Mouse (Mus musculus) liver, adult (tissue): ENCODE measurements around the gene Lingo3.

Experiments
- GATA4 ChIP-seq: IDR thresholded peaks from 2 replicates; pipeline ENCODE4 v1.6.1; 2014; ENCODE audit warnings: mild to moderate bottlenecking, low read length; ENCODE audit not compliant: insufficient replicate concordance

Gene Lingo3

GRCm38 (mm10) chr10:80813366-80813765 is 30.5 kb downstream of the Lingo3 start, which contains the start of gene Jsrp1:
Gene Jsrp1 (minus strand): TSS chr10:80813498.
- TF ChIP-seq GATA4: no peak

- TF ChIP-seq GATA4: no peak
Measured at GRCm38 (mm10) chr10:80812391-80813041, 31.3 kb downstream of the Lingo3 start.

- no peak for TF ChIP-seq GATA4
Measured at GRCm38 (mm10) chr10:80810084-80810483, 33.8 kb downstream of the Lingo3 start.

DNA sequence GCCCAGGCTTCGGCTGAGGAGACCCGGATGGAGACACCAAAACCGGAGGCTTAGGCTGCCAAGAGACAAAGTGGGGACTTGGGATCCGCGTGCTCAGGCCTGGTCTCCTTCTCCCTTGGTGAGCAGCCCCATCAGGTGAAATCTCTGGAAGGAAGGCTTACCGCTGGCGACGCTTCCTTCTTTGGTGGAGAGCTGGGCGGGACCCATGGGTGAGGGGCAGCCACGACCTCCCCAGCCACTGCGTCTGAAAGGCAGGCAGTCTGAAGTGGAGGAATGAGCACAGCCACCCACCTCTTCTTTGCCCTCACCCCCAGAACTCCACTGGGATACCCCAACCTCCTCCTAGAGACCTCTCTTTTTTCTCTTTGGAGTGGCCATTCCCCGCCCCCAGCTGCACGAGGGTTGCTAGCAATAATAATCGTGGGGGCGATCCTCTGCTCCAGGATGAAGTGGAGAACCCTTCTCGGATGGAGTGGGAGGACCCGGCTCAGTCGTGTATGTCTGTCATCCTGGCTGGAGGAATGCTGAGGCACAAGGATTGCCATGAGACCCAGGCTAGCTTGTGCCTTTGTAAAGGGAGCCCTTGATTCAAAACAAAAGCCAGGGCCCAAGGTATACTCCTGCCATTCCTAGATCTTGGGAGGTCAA is 34.7 kb downstream of the Lingo3 start:
- no peak for TF ChIP-seq GATA4

- TF ChIP-seq GATA4: no peak
Measured at GRCm38 (mm10) chr10:80808099-80808984, 35.5 kb downstream of the Lingo3 start.

- TF ChIP-seq GATA4: no peak
Measured at GRCm38 (mm10) chr10:80807057-80807627, 36.7 kb downstream of the Lingo3 start.

- TF ChIP-seq GATA4: no peak
Measured at GRCm38 (mm10) chr10:80806341-80807056, 37.3 kb downstream of the Lingo3 start.

- TF ChIP-seq GATA4: no peak
Measured at GRCm38 (mm10) chr10:80805925-80806324, 37.9 kb downstream of the Lingo3 start.

DNA sequence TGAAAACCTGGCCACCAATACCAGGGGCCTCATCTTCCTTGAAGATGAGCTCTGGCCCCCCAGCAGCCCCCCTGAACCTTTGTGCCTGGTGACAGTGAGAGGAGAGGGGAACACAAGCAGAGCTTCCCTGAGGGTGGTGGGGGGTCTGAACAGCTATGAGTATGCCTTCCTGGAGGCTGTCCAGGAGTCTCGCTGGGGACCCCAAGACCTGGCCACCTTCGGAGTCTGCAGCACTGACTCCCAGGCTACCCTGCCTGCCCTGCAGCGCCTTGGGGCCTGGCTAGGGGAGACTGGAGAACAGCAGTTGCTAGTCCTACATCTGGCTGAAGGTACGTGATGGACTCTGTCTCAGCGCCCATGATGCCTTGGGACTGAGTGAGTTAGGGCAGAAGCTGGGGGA is 38.5 kb downstream of the Lingo3 start:
- no peak for TF ChIP-seq GATA4

- no peak for TF ChIP-seq GATA4
Measured at GRCm38 (mm10) chr10:80804916-80805315, 38.9 kb downstream of the Lingo3 start, which contains the start of gene Amh. Gene Amh (plus strand): TSS chr10:80805243.

GRCm38 (mm10) chr10:80804340-80804739 is 39.5 kb downstream of the Lingo3 start:
- TF ChIP-seq GATA4: no peak

- no peak for TF ChIP-seq GATA4
Measured at GRCm38 (mm10) chr10:80802996-80803395, 40.8 kb downstream of the Lingo3 start.

DNA sequence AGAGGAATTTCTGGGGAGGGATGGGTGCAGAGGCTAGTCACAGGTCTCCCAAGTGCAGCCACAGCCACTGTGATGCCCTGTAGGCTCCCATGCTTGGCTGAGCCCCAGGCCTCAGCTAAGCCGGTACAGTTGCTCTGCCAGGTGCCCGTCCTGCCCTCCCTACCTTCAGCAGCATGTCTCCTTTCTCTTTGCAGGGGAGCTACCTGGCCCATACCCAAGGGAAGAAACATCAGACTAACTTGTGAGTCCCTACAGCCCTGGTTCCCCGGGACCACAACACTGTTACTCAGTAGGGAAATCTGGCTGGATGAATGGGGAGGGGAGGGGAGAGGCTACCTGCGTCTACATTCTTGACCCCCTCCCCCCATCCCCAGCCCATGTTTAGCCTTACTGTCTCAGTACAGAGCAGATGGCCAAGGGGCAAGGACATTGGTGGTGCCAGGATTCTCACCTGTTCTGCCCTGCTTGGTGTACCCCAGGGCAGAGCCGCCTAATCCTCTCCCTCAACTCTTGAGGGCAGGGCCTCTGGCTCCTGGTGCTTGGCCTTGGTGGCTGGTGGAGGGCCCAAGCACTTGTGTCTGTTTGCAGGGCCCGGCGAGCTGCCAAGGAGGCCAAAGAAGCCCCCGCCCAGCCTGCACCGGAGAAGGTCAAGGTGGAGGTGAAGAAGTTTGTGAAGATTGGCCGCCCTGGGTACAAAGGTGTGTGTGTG is 41.5 kb downstream of the Lingo3 start:
- no peak for TF ChIP-seq GATA4

GRCm38 (mm10) chr10:80799070-80799566 is 44.7 kb downstream of the Lingo3 start:
- no peak for TF ChIP-seq GATA4
